Mouse (Mus musculus) lung, adult 2 months (tissue): Measurements from ENCODE around the gene Ifi211.
"Not testable (repeated sequence)": the region's sequence is repeated elsewhere in the genome, so short reads cannot be mapped to it uniquely, and the experiment has no call there.

Experiments used
- CTCF ChIP-seq: fragments of 200-500 bp; IDR thresholded peaks from 2 replicates; pipeline ENCODE4 v1.5.1; 2011; ENCODE audit warnings: mild to moderate bottlenecking, low read length, control low read depth; ENCODE audit not compliant: insufficient read depth
- POLR2A ChIP-seq: fragments of 200-500 bp; IDR thresholded peaks from 2 replicates; pipeline ENCODE4 v1.6.1; 2011; ENCODE audit warnings: low read depth, mild to moderate bottlenecking, control low read depth, low read length, borderline replicate concordance; ENCODE audit errors: extremely low read depth

DNA sequence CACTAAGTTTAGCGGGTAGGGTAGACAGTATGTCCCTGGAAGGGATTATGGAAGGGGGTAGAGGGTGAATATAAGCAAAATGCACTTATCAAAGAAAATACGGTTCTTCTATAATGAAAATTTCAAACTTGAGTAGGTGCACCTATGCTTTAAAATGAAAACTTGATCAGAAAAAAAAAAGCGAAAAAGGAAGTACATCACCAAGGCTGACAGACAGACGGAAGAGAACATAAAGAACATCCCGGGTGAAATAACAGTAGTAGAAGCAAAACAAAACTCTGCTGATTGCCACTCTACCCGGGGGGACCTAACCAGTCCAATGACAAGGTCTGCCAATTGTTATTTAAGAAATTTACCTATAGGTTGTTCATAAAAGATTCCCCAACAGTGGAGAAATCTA is 34.6 kb downstream of the Ifi211 start:
- not testable (repeated sequence) for TF ChIP-seq POLR2A, CTCF
